Mouse (Mus musculus): ENCODE data around the gene Tmem127.
"Not testable (repeated sequence)": the region's sequence is repeated elsewhere in the genome, so short reads cannot be mapped to it uniquely, and the experiment has no call there.

DNA sequence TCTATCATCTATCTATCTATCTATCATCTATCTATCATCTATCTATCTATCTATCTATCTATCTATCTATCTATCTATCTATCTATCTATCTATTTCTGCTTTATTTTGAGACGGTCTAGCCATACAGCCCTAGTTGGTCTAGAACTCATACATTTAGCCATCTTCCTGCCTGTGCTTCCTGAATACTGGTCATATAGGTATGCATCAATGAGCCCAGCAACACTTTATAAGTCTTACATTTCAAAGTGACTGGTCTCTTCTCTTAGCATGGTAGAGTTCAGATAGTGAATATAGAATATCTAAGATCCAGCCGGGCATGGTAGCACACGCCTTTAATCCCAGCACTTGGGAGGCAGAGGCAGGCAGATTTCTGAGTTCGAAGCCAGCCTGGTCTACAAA is 56.5 kb downstream of the Tmem127 start:
- not testable (repeated sequence) for TF ChIP-seq POLR2A (IDR thresholded peaks at IDR 0.05; ENCODE audit: borderline replicate concordance, extremely low read depth, insufficient read depth, insufficient read length, poor library complexity, severe bottlenecking); CTCF (IDR thresholded peaks at IDR 0.05; ENCODE audit: borderline replicate concordance, extremely low read depth, insufficient read depth, insufficient read length)
